Mouse (Mus musculus): ENCODE measurements at regions not wholly inside any gene's neighbourhood (a gene's known extent, or its start where the extent isn't known, plus 50 kb on each side); places are given as distances from the start of the nearest gene placed in this dataset.
A peak's percentile ranks its signal among the peaks of the same experiment; 100 is the strongest.

DNA sequence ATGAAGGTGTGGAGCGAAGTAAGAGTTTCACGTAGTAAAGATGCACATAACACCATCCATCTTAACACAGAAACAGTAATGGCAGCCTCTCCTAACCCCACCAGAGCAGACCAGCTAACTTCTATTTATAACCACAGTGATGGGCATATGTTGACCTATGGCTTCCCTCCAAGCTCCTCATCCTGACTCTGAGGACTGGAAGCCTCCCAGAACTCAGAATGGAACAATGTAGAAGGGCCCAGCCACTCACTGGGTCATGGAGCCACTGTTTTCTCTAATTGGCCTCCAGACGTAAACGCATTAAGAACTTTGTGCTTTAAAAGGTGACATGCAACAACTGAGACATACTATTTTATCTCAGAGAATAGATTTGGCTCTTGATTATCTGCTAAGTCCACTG is 77.0 kb downstream of the Irs2 start:
- no peak for DNase-seq (ENCODE audit: low spot score in 2 of 2)

DNA sequence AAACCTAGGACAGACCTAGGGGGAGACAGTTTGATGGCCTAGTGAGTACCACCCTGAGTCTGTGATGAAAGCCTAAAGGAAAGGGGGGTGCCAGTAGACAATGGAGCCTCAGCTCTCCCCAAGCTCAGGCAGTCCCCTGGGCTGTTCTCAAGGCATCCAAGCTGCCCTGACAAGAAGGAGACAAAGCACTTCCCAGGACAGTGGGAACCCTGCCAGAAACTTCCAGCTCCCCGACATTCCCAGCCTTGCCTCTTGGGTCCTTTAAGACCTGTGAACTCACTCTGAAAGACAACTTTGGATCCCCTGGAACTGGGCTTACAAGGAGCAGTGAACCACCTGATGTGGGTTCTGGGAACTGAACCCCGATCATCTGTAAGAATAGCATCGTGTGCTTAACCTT is 79.4 kb downstream of the Irs2 start:
- no peak for DNase-seq (ENCODE audit: low spot score in 2 of 2)

DNA sequence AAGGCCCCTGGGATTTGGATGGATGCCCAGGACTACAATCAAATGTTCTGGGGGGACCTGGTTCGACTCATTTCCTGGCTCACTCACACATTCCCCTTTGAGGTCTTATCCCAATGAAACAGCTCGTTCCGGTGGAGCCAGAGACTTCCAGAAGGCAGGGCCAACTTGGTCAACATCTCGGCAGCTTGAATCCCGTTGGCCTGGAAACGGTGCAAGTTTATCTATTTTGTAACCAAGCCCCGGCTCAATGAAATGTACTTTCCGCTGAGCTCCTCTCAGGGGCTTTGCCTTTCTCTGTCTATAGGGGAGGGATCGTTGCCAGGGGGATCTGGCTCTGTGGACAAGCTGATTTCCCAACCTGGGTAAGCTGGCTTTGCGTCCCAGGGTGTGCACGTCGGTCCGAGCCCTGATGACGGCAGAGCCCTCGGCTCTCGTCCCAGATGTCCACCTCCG is 79.9 kb downstream of the Irs2 start:
- no peak for DNase-seq (ENCODE audit: low spot score in 2 of 2)

DNA sequence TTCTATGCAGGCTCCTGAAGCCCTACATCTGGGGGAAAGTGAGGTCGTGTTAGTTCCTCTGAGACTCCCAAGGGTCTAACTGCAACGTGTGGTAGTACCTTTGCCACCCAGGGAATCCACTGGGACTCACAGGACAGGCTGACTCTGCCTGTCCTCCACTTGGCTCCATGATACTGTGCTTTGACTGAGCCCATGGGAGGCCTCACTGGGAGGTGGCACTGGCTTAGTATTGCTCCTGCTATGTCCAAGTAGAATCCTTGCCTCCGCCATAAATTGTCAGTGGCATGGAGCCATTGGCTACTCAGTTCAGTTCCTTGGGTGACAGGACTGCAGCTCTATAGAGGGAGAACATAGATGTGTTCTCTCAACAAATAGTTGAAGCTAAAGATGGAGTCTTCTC is 81.1 kb downstream of the Irs2 start:
- no peak for DNase-seq (ENCODE audit: low spot score in 2 of 2)

DNA sequence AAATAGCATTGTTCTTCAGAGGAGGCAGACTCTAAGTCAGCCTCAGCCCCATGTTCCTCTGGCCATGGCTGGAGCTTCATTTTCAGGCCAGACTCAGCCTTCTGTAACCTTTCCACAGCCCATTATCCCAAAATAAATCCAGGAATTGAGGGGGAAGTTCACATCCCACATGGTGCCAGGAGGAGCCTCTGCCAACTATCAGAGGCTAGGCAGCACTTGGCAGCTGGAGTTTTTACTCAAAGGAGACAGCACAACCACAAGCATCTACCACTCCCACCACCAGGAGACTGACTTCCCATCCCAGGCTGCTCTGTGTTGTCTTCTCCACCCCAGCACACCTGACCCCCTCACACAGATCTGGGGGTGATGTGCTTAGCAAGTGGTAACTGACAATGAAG is 81.7 kb downstream of the Irs2 start:
- no peak for DNase-seq (ENCODE audit: low spot score in 2 of 2)

DNA sequence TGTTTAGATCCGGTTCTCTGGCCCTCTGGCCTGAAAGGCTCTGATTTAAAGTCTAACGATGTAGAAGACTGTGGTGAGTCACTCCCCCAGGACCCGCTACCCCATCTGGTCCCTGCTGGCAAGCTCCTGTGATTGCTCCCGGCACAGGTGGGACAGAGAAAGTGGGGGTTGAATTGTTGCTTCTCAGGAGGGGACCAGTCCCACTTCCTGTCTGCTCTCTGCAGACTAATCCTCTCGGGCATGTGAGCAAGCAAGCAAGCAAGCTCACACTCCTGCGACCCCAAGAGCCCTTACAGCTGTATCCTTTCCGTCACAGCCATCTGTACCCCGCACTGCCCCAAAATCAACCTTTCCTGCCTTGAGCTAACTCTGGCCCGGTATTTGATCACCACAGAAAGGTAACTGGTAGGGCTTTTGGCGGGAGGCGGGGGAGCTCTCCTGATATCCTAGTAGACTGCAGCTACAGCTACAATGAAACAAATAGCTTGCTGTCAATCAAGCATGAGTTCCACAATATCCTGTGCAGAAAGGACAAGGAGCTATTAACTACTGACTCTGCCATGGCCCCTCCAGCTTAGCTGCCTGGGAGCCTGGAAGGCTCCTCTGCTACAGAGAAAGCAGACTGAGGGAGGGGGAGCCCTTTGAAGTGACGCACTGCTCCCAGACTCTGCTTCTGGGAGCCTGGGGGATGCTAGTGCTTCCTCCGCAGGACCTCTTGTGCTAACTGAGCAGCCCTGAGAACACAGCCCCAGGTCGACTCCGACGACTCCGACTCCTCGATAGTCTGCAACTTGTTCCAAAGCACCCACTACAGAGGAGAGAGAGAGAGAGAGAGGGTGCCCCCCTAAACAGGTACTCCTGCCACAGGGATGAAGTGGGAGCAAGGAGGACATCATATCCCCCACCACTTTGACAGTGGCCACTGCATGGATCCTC is 82.4 kb downstream of the Irs2 start:
- no peak for DNase-seq (ENCODE audit: low spot score in 2 of 2)

DNA sequence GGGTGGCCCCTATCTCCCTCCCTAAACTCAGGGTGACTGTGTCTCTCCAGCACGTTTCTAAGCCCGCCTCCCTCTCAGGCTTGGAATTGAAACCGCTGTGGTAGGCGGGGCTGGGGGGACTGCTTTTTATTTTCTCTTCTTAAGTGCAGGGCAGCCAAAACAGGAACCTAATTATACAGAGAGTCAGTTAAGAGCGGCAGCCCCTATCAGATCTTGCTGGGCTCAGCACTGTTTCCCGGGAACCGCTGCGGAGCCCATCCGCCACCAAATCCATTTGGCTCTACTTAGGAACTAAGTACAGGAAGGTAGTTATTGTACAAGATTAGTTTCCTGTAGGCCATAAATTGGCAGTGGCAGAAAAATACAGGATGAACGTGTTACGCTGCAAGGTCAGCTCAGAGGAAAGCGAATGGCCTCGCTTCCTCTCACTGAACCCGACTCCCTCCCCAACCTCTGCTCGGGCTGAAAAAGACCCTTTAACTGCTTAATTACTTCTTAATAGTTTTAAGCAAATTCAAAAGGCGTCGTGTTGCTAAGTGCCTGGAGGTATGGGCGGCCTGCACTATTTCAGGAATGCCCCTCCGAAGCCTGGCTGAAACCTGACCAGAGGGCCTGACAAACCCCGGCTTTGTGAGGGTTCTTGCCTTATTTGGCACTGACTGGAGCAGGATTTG is 83.6 kb downstream of the Irs2 start:
- DNase-seq (ENCODE audit: low spot score in 2 of 2) = peak in 1 of 2 experiments; percentile 27

DNA sequence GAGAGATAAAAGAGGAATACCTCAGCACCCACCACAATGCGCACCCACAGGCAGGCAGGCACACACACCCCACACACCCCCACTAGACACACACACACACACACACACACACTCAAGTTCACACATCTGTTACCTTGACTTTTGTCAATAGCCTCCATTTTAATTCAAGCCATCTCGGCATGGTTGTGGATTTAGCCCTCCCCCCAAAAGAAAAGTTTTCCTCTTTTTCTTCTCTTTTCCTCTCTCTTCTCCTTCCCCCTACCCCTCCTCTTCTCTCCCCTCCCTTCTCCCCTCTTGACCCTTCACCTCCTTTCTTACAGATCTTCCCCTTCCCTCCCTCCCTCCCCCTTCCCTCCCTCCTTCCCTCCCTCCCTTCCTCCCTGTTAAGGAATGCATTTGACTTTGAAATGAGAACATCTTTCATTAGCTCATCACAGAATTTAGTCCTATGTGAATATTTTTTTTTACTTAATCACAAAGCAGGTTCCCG is 84.2 kb downstream of the Irs2 start:
- no peak for DNase-seq (ENCODE audit: low spot score in 2 of 2)

DNA sequence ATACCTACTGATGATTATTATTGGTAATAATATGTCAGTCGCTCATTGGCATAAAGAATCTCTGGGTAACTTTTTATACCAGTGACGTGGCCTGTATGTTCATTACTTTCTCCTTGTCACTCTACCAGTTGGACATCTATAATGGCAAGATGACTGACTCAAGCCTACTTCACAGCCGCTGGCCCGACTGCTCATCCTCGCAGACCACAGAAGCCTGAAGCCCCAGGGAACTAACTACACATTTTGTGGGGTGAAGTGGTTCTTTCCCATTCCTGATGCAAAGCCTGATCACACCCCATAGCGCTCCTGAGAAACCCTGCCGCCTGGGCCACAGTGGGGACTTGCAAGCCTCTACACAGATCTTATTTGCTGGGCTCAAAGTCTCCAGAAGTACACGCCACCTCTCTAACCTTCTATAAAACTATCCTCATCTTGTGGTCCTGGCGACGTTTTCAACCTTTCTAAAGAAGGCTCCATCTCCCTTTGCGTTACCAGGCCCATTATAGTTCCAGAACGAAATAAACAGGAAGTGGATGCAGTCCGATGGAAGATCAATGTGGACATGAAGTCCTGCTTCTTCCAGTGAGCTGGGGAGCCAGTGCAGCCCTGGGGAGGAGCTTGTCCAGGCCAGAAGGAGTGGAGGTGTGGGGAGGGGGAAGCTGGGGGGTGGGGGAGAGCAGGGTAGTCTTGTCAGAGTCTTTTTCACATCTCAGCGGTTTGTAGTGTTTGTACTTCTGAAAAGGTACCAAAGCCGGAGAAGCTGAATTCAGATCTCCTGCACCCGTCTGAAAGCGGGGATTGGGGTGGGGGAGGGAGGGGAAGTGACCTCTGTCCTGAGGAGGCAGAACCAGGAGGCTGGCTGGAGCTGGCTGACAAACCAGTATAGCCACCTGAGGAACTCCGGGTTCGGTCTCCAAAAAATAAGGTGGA is 84.9 kb downstream of the Irs2 start:
- no peak for DNase-seq (ENCODE audit: low spot score in 2 of 2)

DNA sequence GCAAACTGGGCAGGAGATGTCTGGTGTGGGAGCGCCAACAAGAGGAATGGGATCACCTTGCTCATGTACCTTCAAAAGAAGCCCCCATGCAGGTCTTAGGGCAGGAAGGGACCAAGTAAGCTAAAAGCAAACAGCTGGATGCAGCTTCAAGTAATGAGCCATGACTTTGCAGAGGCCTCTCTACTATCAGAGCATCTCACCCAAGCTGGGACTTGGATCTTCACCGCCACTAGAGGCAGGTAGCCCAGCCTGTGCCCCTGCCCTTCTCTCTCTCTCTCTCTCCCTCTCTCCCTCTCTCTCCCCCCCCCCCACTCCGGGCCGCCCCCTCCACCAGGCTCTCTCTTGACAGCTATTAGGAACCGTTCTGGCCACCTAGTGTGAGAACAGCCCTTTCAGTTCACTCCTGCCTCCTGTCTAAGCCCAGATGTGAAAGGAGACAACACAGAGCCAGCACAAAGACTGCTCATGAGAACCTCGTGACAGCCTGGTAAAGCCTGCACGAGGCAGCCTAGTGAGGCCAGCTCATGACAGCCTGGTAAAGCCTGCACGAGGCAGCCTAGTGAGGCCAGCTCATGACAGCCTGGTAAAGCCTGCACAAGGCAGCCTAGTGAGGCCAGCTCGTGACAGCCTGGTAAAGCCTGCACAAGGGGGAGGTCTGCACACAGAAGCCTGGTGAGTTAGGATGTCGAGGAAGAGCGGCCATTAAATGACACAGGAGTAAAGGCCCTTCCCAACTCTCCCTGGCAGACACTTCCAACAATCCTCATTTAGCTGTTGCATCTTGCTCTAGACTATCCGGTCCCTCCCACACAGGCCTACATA is 85.8 kb downstream of the Irs2 start:
- DNase-seq (ENCODE audit: low spot score in 2 of 2) = no peak

DNA sequence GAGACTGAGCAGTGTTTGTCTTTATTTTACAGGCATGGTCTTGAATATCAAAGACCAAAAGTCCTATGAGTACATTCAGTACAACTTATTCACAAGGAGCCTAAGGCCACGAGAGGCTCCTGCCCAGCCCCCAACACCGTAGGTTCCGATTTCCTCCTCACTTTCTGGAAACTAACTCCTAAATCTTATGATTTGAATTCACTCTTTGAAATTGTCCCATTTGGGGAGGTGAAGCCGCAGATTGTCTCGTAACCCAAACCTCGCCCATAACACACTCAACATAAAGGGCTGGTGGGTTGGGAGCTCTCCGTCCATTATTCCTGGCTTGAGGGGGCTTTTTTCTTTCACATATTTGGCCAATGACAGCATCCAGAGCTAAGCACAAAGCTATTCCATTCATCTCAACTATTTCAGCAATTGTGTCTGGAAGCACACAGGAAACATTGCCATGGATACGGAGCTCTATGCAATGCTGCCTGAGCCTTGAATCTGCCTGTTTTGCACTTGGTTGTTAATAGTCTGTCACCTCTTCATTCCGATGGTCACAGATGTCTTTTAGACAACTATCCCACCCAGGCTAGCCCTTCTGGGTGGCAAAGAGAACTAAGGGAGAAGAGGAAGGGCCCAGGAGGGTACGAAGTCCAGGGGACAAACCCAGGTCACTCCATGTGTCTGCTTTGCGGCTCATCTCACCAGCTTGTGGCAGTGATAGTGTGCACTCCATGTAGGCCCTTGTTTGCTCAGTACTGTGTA is 86.6 kb downstream of the Irs2 start:
- no peak for DNase-seq (ENCODE audit: low spot score in 2 of 2)

DNA sequence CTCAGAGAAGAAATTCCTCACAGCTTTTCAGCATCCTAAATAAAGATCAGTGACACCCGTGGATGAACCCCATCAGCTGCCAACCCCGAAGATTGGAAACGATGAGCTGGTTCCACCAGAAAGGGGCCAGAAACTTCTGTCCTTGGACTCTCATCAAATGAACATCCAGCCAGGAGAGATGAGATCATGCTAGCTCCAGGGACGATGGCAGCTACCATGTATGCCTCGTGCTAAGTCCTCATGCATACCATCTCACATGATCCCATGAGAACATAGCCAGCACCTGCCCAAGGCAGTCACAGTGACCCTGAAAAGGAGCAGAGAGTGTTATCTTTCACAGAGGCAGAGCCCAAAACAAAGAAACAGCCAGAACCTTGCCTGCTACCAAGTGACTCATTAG is 88.6 kb downstream of the Irs2 start:
- DNase-seq (ENCODE audit: low spot score in 2 of 2) = no peak

DNA sequence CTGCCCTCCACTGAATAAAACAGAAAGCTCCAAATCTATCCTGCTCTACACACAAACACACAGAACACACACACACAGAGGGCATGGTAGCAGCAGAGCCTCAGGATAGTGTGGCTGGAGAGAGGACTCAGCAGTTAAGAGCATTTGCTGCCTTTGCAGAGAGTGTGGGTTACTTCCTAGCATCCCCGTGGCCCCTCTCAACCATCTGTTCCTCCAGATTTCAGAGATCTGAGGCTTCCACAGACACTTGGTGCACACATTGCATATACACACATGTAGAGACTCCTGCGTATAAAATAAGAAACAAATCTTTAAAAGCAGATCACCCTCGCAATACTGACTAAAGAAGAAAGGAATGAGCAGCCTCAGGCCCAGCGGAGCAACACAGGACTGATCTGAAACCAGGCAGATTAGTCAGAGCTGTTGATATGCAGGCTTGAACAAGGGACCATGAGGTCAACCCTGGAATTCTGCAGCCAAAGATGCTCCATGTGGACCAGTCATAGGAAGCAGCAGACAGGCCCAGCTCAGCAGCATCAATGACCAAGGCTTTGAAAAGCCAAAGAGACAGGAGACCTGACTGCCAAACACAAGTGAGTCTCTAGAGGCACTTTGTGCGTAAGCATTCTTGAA is 89.7 kb downstream of the Irs2 start:
- no peak for DNase-seq (ENCODE audit: low spot score in 2 of 2)

DNA sequence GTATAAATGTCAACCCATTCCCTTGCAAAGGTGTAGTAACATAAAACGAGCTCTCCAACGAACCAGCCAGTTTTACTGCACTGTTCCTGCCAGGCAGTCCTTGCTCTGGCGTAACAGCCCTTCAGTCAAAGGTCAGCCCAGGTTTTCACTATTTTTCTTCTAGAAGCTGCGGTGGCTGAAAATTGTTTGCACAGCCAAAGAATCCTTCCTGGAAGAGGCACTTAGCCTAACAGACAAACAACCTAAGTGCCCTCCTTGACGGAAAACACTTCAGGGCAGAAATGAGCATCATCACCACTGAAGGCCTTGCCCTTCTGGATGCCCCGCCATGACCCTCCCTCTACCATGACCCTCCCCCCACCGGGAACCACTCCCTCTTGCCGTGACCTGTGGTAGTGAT is 93.6 kb downstream of the Irs2 start:
- no peak for DNase-seq (ENCODE audit: low spot score in 2 of 2)

DNA sequence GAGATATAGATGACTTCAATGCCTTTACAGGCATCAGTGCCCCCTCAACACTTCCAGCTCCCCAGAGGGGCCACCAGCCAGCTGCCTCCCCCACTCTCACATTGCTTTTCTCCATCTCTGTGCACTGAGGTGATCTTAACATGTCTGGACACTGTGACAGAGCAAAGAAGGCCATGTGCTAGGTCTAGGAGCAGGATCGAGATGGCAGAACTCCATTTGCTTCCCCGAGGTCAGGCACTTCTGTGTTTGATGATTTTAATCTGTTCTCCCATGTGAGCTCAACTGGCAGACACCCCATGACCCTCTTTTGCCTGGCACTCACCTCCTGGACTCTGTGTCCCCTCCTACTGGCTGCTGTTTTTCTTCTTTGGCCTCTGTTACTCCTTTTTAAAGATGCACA is 95.8 kb downstream of the Irs2 start:
- no peak for DNase-seq (ENCODE audit: low spot score in 2 of 2)

DNA sequence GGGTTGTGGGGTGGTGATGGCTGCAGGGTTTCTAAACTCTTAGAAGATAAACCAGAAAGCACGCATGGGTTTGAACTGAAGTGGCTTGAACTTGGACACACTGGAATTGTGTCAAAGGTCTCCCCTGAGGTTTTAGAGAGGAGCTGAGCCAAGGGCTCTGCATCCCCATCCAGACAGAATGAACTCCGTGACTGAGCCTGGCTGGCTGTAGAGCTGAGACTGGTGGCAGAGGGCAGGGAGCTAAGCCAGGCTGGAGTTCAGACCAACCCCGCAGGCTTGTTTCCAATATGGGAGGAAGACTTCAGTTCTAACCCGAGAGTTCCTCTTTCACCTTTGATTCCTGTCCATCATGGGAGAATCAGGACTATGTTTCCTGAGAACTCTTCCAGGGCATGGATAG is 96.9 kb downstream of the Irs2 start:
- no peak for DNase-seq (ENCODE audit: low spot score in 2 of 2)

DNA sequence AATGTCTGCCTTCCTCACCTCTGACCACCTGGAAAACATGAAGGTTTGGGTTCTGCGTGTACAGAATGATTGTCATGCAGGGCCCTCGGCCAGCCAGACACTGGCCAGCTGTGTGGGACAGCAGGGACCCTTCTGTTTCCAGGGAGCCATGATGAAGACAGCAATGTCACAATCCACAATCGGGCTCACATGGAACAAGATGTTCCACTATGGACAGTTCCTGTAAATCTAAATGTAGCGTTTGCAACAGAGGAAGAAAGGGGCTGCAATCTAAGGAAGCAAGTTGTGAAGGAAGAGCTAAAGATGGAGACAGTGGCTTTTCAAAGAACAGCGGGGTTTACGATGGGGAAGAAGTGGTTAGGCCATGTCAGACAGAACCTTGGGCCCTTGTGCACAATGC is 97.3 kb downstream of the Irs2 start:
- no peak for DNase-seq (ENCODE audit: low spot score in 2 of 2)

DNA sequence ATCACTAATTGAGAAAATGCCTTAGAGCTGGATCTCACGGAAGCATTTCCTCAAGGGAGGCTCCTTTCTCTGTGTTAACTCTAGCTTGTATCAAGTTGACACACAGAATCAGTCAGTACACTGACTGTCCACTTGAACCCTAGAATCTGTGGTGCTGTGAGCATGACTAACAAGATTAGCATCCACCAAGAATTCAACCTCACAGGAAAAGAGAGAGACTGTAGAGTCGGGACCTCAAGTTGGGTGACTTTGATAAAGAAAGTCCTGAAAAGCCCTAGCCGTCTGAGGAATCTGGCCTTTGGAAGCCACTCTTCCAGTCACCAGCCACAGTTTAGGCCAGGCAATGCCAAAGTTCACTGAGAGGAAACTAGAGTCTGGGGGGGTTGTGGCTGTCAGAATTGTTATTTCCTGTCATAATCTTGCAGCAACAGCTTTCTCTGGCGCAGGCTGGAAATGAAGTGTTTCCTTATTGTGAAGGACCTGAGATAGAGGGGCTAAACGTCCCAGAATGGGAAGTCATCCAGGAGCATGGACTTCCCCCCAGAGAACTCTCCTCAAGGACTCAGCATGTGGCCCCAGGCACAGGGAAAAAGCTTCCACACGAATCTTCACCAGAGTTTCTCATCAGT is 97.9 kb downstream of the Irs2 start:
- no peak for DNase-seq (ENCODE audit: low spot score in 2 of 2)

DNA sequence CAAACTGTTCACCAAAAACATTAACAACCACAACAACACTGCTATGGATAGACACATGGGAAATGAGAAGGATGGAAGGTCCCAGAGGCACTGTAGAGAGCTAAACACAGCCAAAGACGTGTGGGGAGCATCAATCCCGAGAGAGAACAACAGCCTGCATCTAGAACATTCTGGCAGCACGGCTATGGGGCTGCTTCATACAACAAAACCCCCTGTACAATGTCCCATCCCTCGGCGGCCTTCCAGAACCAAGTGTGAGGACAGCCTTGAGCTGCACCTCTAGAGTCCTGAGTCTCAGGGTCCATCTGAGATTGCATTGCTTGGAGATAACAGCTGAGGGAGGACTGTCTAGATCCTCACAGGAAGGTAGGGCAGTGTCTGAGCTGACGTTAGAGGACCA is 99.1 kb downstream of the Irs2 start:
- no peak for DNase-seq (ENCODE audit: low spot score in 2 of 2)

Measured in adrenal gland, adult 18-20 months (tissue).